Comparison of ENCODE assay signal across 30 mouse cellular contexts in genomic region chr1:184972214-184972776, GRCm38 (mm10). TPM values are rescaled to one million over a fixed set of nuclear protein-coding genes. Genes with fewer than 3 reads are reported as not detected.
DNase-seq lines count a peak whose midpoint lies in the region; ATAC-seq and TF ChIP-seq lines count a peak whose summit lies in the region.
"Had no signal": no experiment of that assay in that cellular context is flagged by ENCODE, and none has a peak within 500 bp of the region (broad histone marks: within the 10 kb centered on the region; RNA-seq: fewer than 3 reads in every experiment).

No protein-coding gene starts in this region.

- WGBS in hindbrain, embryonic 10.5 days = 30% methylated on average over 8 of the region's 8 CpGs
- 26% methylated on average over 8 of the region's 8 CpGs for WGBS in hindbrain, postnatal 0 days
- WGBS in lung, embryonic 16.5 days = 61% methylated on average over 8 of the region's 8 CpGs
- 63% methylated on average over 8 of the region's 8 CpGs for WGBS in intestine, embryonic 15.5 days

- H3K9me3 ChIP-seq in hindbrain, embryonic 10.5 days = no peaks in the 10 kb centered on the region
- no peaks in the 10 kb centered on the region for H3K9me3 ChIP-seq in hindbrain, postnatal 0 days (ENCODE audit: low read length)
- no peaks in the 10 kb centered on the region for H3K9me3 ChIP-seq in lung, embryonic 16.5 days (ENCODE audit: control insufficient read depth, low read length)
- H3K9me3 ChIP-seq in ES-E14 (ENCODE audit: control insufficient read depth, insufficient read depth, low read depth, low read length) = no peaks in the 10 kb centered on the region
- H3K9me3 ChIP-seq in intestine, embryonic 15.5 days = no peaks in the 10 kb centered on the region
- H3K9me3 ChIP-seq: forebrain, embryonic 12.5 days; limb, embryonic 10.5 days; limb, embryonic 15.5 days; liver, embryonic 13.5 days had no signal

- no peaks in the 10 kb centered on the region for H3K36me3 ChIP-seq in hindbrain, embryonic 10.5 days
- no peaks in the 10 kb centered on the region for H3K36me3 ChIP-seq in hindbrain, postnatal 0 days (ENCODE audit: insufficient read depth, low read length)
- no peaks in the 10 kb centered on the region for H3K36me3 ChIP-seq in lung, embryonic 16.5 days (ENCODE audit: control insufficient read depth, insufficient read depth, low read length)
- H3K36me3 ChIP-seq in ES-E14 (ENCODE audit: control insufficient read depth, insufficient read depth, low read length, poor library complexity, severe bottlenecking) = no peaks in the 10 kb centered on the region
- no peaks in the 10 kb centered on the region for H3K36me3 ChIP-seq in intestine, embryonic 15.5 days
- H3K36me3 ChIP-seq: forebrain, embryonic 12.5 days; limb, embryonic 10.5 days; limb, embryonic 15.5 days; liver, embryonic 13.5 days had no signal

- H3K27me3 ChIP-seq in hindbrain, embryonic 10.5 days (ENCODE audit: insufficient read depth, poor library complexity, severe bottlenecking) = no peaks in the 10 kb centered on the region
- no peaks in the 10 kb centered on the region for H3K27me3 ChIP-seq in hindbrain, postnatal 0 days (ENCODE audit: insufficient read depth, low read length)
- H3K27me3 ChIP-seq in lung, embryonic 16.5 days (ENCODE audit: control insufficient read depth, insufficient read depth, low read depth, low read length) = no peaks in the 10 kb centered on the region
- no peaks in the 10 kb centered on the region for H3K27me3 ChIP-seq in intestine, embryonic 15.5 days (replicated peaks)
- H3K27me3 ChIP-seq: forebrain, embryonic 12.5 days; limb, embryonic 15.5 days; liver, embryonic 13.5 days had no signal

- no peak overlapping the region for H3K9ac ChIP-seq in hindbrain, postnatal 0 days (replicated peaks; ENCODE audit: low read length)
- no peak overlapping the region for H3K9ac ChIP-seq in lung, embryonic 16.5 days (ENCODE audit: low read length)
- H3K9ac ChIP-seq in ES-E14 (ENCODE audit: insufficient read depth, low read depth, low read length, poor library complexity, severe bottlenecking) = no peak overlapping the region
- H3K9ac ChIP-seq in intestine, embryonic 15.5 days = no peak overlapping the region
- H3K9ac ChIP-seq: forebrain, embryonic 12.5 days; limb, embryonic 15.5 days; liver, embryonic 13.5 days had no signal

- H3K4me1 ChIP-seq in hindbrain, embryonic 10.5 days (replicated peaks) = peaks cover 12% of the 10 kb centered on the region
- no peaks in the 10 kb centered on the region; the same call in 1 of the 2 replicates for H3K4me1 ChIP-seq in hindbrain, postnatal 0 days (ENCODE audit: insufficient read depth, low read length)
- no peaks in the 10 kb centered on the region for H3K4me1 ChIP-seq in lung, embryonic 16.5 days (replicated peaks; ENCODE audit: control insufficient read depth, insufficient read depth, low read length)
- peaks cover 0 to 7% of the 10 kb centered on the region in 2 experiments; a peak in 1 of 4 replicates for H3K4me1 ChIP-seq in ES-E14 (ENCODE audit: control insufficient read depth in 2 of 2, insufficient read depth in 2 of 2, low read length in 2 of 2, poor library complexity in 1 of 2)
- peaks cover 5% of the 10 kb centered on the region; the same call in 1 of the 2 replicates for H3K4me1 ChIP-seq in intestine, embryonic 15.5 days (replicated peaks)
- H3K4me1 ChIP-seq: limb, embryonic 10.5 days; liver, embryonic 13.5 days had no signal

- in situ Hi-C loops in ES-E14 (cut with MboI; ENCODE audit: low sequenced_read_pairs in 2 of 2, unreplicated experiment in 2 of 2) = loop anchor here in 1 of 2 experiments (25.0 kb wide), 1 partner anchor 215 kb away; no protein-coding TSS in a partner anchor

- no peak overlapping the region for H3K4me2 ChIP-seq in hindbrain, postnatal 0 days (ENCODE audit: low read depth, low read length)
- H3K4me2 ChIP-seq in lung, embryonic 16.5 days (ENCODE audit: low read depth, low read length) = no peak overlapping the region
- H3K4me2 ChIP-seq in intestine, embryonic 15.5 days (replicated peaks) = no peak overlapping the region
- H3K4me2 ChIP-seq: forebrain, embryonic 12.5 days; heart, embryonic 11.5 days; limb, embryonic 15.5 days; liver, embryonic 13.5 days had no signal

- H3K27ac ChIP-seq in hindbrain, embryonic 10.5 days = peak overlapping the region; percentile 43; the same call in 1 of the 2 replicates
- no peak overlapping the region for H3K27ac ChIP-seq in hindbrain, postnatal 0 days
- no peak overlapping the region for H3K27ac ChIP-seq in lung, embryonic 16.5 days (ENCODE audit: low read length)
- H3K27ac ChIP-seq in ES-E14 (ENCODE audit: insufficient read depth, low read depth, low read length, poor library complexity, severe bottlenecking) = no peak overlapping the region
- H3K27ac ChIP-seq in intestine, embryonic 15.5 days = no peak overlapping the region
- H3K27ac ChIP-seq: forebrain, embryonic 12.5 days; limb, embryonic 10.5 days; limb, embryonic 15.5 days; liver, embryonic 13.5 days had no signal

- no peak overlapping the region for H3K4me3 ChIP-seq in hindbrain, embryonic 10.5 days
- no peak overlapping the region for H3K4me3 ChIP-seq in hindbrain, postnatal 0 days (ENCODE audit: low read length)
- no peak overlapping the region for H3K4me3 ChIP-seq in lung, embryonic 16.5 days (ENCODE audit: low read length)
- no peak overlapping the region for H3K4me3 ChIP-seq in ES-E14 (ENCODE audit: insufficient read depth in 1 of 2, low read depth in 1 of 2, low read length in 2 of 2, poor library complexity in 1 of 2, severe bottlenecking in 1 of 2)
- no peak overlapping the region for H3K4me3 ChIP-seq in intestine, embryonic 15.5 days (replicated peaks)
- H3K4me3 ChIP-seq: erythroblast, embryonic 14.5 days; forebrain, embryonic 12.5 days; limb, embryonic 10.5 days; limb, embryonic 15.5 days; liver, embryonic 13.5 days had no signal

- no peak for TF ChIP-seq CTCF in hindbrain, postnatal 0 days (IDR thresholded peaks at IDR 0.05; ENCODE audit: low read depth)

- ATAC-seq in hindbrain, postnatal 0 days = no peak
- 0 out of 2 replicates have a peak, but pooled peaks have one; percentile 17 for ATAC-seq in lung, embryonic 16.5 days (ENCODE audit: low read depth)
- peak; percentile 51; the same call in 1 of the 2 replicates for ATAC-seq in intestine, embryonic 15.5 days
- ATAC-seq: CD4-positive, CD25-positive, alpha-beta regulatory T cell, adult 4 months had no signal

- no peak for DNase-seq in hindbrain, embryonic 10.5 days (ENCODE audit: low spot score)
- no peak for DNase-seq in hindbrain, postnatal 0 days (ENCODE audit: low spot score)
- DNase-seq in lung, postnatal 25 days (ENCODE audit: low spot score) = no peak
- DNase-seq in ES-E14 (ENCODE audit: low read depth, low spot score) = peak; percentile 40
- DNase-seq in urinary bladder, postnatal 10 days (ENCODE audit: low spot score) = no peak
- DNase-seq: adrenal gland, postnatal 14 days; cerebellum, adult 11 months; cerebellum, adult 9-10 months; cerebellum, postnatal 36 days; gastrocnemius, postnatal 14 days; heart, postnatal 36 days; kidney, adult 2 months; layer of hippocampus, postnatal 36 days; liver, embryonic 13.5 days; lung, adult 18-20 months; lung, postnatal 10 days; right cerebral cortex, adult 18-20 months; spleen, adult 18-20 months; thymus, adult 18-20 months; thymus, postnatal 25 days had no signal

TF ChIP-seq in ES-E14, 5 proteins besides CTCF, POLR2A, EP300 and RAD21:
- TF ChIP-seq HCFC1 (IDR thresholded peaks at IDR 0.05; ENCODE audit: borderline replicate concordance, insufficient read depth, low read length) (no peak), ZNF384 (IDR thresholded peaks at IDR 0.05; ENCODE audit: low read depth, low read length) (peak; percentile 59; the same call in 1 of the 2 replicates), CHD2 (IDR thresholded peaks at IDR 0.05; ENCODE audit: low read depth, low read length) (no peak)
TF ChIP-seq in ES-E14: peak in this region for 1.

RNA-seq across cellular contexts. Expression of gene Mark1, which starts 27.1 kb away (rescaled TPM):
- polyA plus RNA-seq in hindbrain, embryonic 10.5 days (2016; fragmentation: Nextera tagmentation; extraction: Ambion mirVana) = 2.8 and 3.8 TPM in 2 replicates
- total RNA-seq in hindbrain, postnatal 0 days (2014; rRNA removed) = 53.4 and 56.5 TPM in 2 replicates
- polyA plus RNA-seq in hindbrain, postnatal 0 days (2015; fragmentation: Nextera tagmentation; extraction: Ambion mirVana) = 10.6 and 11.6 TPM in 2 replicates
- 1.6 and 1.7 TPM in 2 replicates for polyA plus RNA-seq in lung, embryonic 16.5 days (2015; fragmentation: Nextera tagmentation; extraction: Ambion mirVana)
- 3.3 and 3.6 TPM in 2 replicates for total RNA-seq in ES-E14 (2012; rRNA removed)
- polyA plus RNA-seq in intestine, embryonic 15.5 days (2015; fragmentation: Nextera tagmentation; extraction: Ambion mirVana) = 2.7 and 2.8 TPM in 2 replicates
- total RNA-seq: granulocyte monocyte progenitor cell, adult 5-6 weeks; neutrophil, adult 5-6 weeks had no signal
- polyA plus RNA-seq: CD4-positive, CD25-positive, alpha-beta regulatory T cell, adult 4 months; erythroblast, embryonic 14.5 days had no signal
